Mouse (Mus musculus) olfactory bulb, adult 2 months (tissue): ENCODE data around the gene St13.

Experiments
- CTCF ChIP-seq: fragments of 200-500 bp; IDR thresholded peaks from 2 replicates; pipeline ENCODE4 v1.5.1; 2012; ENCODE audit warnings: low read depth, mild to moderate bottlenecking, low read length, moderate library complexity; ENCODE audit not compliant: insufficient read depth
- POLR2A ChIP-seq: fragments of 200-500 bp; IDR thresholded peaks from 2 replicates; pipeline ENCODE4 v1.6.1; 2012; ENCODE audit warnings: mild to moderate bottlenecking, low read depth, low read length, moderate library complexity; ENCODE audit not compliant: insufficient read depth

DNA sequence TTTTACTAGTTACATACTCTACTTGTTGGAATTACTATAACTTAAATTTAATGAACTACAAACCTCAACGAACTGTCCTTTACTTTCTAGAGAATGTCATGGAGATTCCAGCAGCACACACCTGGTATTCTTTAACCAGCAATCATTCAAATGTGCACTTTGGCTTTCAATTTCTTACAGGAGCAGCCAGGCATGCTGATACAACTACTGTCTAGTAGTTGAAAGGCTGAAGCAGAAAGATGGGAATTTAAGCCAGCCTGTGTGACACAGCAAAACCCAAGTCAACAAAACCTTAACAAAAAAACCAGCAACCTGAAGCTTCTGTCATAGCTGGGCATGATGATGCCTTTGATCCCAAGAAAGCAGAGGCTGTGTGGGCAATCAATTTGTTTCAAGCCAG lies 37.4 kb downstream of the St13 start:
- TF ChIP-seq CTCF: no peak
- TF ChIP-seq POLR2A: no peak
